16 mouse cellular contexts compared by ENCODE assay signal in the genomic region with DNA sequence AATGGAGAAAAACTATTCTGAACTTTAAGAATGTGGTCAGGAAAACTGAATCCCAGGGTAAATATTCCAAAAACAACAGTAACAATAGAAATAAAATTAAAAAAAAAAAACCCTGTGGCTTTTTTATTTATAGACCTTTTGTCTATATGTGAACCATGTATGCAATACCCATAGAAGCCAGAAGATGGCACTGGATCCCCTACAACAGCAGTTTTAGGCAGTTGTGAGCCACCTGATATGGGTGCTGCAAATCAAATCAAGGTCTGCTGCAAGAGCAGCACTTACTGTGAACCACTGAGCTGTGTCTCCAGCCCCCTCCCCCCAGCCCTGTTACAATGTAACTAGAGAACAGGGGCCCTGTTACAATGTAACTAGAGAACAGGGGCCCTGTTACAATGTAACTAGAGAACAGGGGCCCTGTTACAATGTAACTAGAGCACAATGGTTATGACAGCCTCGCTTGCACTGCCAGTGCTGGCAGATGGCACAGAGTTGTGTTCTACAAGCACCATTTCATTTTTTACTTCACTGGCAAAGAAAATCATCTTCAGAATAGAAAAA. TPM values are rescaled to one million over a fixed set of nuclear protein-coding genes. Genes with fewer than 3 reads are reported as not detected.
A peak's percentile ranks its signal among the peaks of the same experiment; 100 is the strongest.
DNase-seq lines count a peak whose midpoint lies in the region; ATAC-seq lines count a peak whose summit lies in the region.
"Had no signal": no experiment of that assay in that cellular context is flagged by ENCODE, and none has a peak within 500 bp of the region (broad histone marks: within the 10 kb centered on the region; RNA-seq: fewer than 3 reads in every experiment).

No protein-coding gene starts in this region.

- H3K4me2 ChIP-seq in kidney, embryonic 15.5 days, result no peak overlapping the region
- H3K4me2 ChIP-seq: midbrain, embryonic 12.5 days had no signal

- ATAC-seq in kidney, embryonic 15.5 days (replicated peaks; ENCODE audit: low FRiP score), result peak; percentile 50; the same call in 1 of the 2 replicates
- ATAC-seq in inflammation-experienced regulatory T-cells, adult 6 months, result no peak
- ATAC-seq: hindbrain, embryonic 16.5 days had no signal

- peak; percentile 23 for DNase-seq in testis, postnatal 14 days (ENCODE audit: low spot score)
- DNase-seq in testis, postnatal 10 days (ENCODE audit: low spot score), result no peak
- peak; percentile 29 for DNase-seq in ZHBTc4 (ENCODE audit: low read depth, low spot score)
- no peak for DNase-seq in embryonic facial prominence, embryonic 10.5 days (ENCODE audit: low spot score)
- DNase-seq in urinary bladder, postnatal 25 days (ENCODE audit: low spot score), result no peak
- DNase-seq: adrenal gland, adult 8-10 months had no signal

- no peaks in the 10 kb centered on the region for H3K9me3 ChIP-seq in kidney, embryonic 15.5 days (replicated peaks)
- no peaks in the 10 kb centered on the region for H3K9me3 ChIP-seq in embryonic facial prominence, embryonic 10.5 days
- H3K9me3 ChIP-seq: midbrain, embryonic 12.5 days had no signal

- H3K4me1 ChIP-seq in kidney, embryonic 15.5 days, result peaks cover 17% of the 10 kb centered on the region
- no peaks in the 10 kb centered on the region for H3K4me1 ChIP-seq in embryonic facial prominence, embryonic 10.5 days
- H3K4me1 ChIP-seq: midbrain, embryonic 12.5 days had no signal

- H3K36me3 ChIP-seq in kidney, embryonic 15.5 days, result no peaks in the 10 kb centered on the region
- H3K36me3 ChIP-seq in embryonic facial prominence, embryonic 10.5 days (replicated peaks), result no peaks in the 10 kb centered on the region
- H3K36me3 ChIP-seq: midbrain, embryonic 12.5 days had no signal

- no peak overlapping the region for H3K4me3 ChIP-seq in kidney, embryonic 15.5 days (replicated peaks)
- H3K4me3 ChIP-seq in embryonic facial prominence, embryonic 10.5 days, result no peak overlapping the region
- H3K4me3 ChIP-seq: midbrain, embryonic 12.5 days had no signal

- 58% methylated on average over 1 of the region's 1 CpGs for WGBS in kidney, embryonic 15.5 days
- WGBS in embryonic facial prominence, embryonic 10.5 days, result 77% methylated on average over 1 of the region's 1 CpGs

- H3K27me3 ChIP-seq in kidney, embryonic 15.5 days, result no peaks in the 10 kb centered on the region
- H3K27me3 ChIP-seq in embryonic facial prominence, embryonic 10.5 days (replicated peaks; ENCODE audit: low read depth, poor library complexity, severe bottlenecking), result no peaks in the 10 kb centered on the region
- H3K27me3 ChIP-seq: midbrain, embryonic 12.5 days had no signal

- no peak overlapping the region for H3K9ac ChIP-seq in kidney, embryonic 15.5 days
- H3K9ac ChIP-seq: midbrain, embryonic 12.5 days had no signal

- H3K27ac ChIP-seq in kidney, embryonic 15.5 days, result peak overlapping the region; percentile 63
- no peak overlapping the region for H3K27ac ChIP-seq in embryonic facial prominence, embryonic 10.5 days (replicated peaks)
- H3K27ac ChIP-seq: midbrain, embryonic 12.5 days had no signal

RNA-seq across cellular contexts. Expression of gene Erich6b, which starts 27.1 kb away (rescaled TPM):
- polyA plus RNA-seq in kidney, embryonic 15.5 days (2015; fragmentation: Nextera tagmentation; extraction: Ambion mirVana), result 0.51 and 0.79 TPM in 2 replicates
- not detected for polyA plus RNA-seq in inflammation-experienced regulatory T-cells, adult 6 months (2017; shearing (Covaris generic))
- polyA plus RNA-seq in embryonic facial prominence, embryonic 10.5 days (2016; fragmentation: Nextera tagmentation; extraction: Ambion mirVana), result not detected in 2 replicates
- polyA plus RNA-seq: heart, embryonic 16.5 days; hindbrain, embryonic 16.5 days; limb, embryonic 11.5 days; lung, embryonic 16.5 days; midbrain, embryonic 12.5 days; neural tube, embryonic 11.5 days; small intestine, adult 2 months; stomach, embryonic 16.5 days had no signal

Comparison
In these comparisons a context has a peak if more than half of its experiments do, and no peak if none do; other contexts are left out.
1. DNase-seq: peak in testis, postnatal 14 days (single experiment) and ZHBTc4 (single experiment); none in testis, postnatal 10 days (single experiment), embryonic facial prominence, embryonic 10.5 days (single experiment) and urinary bladder, postnatal 25 days (single experiment).